Mouse (Mus musculus): ENCODE measurements around the gene Rnpc3. TPM values are rescaled to one million over a fixed set of nuclear protein-coding genes. Genes with fewer than 3 reads are reported as not detected.

Rnpc3 gene
- 69.4 and 115 TPM in 2 replicates for total RNA-seq (2017)

- ATAC-seq (replicated peaks in 1 of 2; ENCODE audit: insufficient read depth in 1 of 2, low FRiP score in 2 of 2, low TSS enrichment in 1 of 2, low read depth in 1 of 2, poor library complexity in 2 of 2, severe bottlenecking in 2 of 2), result peak; percentile 89 to 95
Observed at GRCm38 (mm10) chr3:113629606-113630359, at the start of gene Rnpc3. TSS of gene Rnpc3 (minus strand) at chr3:113630149.

GRCm38 (mm10) chr3:113656940-113657339, 27.0 kb upstream of the Rnpc3 start:
- peak; percentile 89 to 98 for ATAC-seq (replicated peaks in 1 of 2; ENCODE audit: insufficient read depth in 1 of 2, low FRiP score in 2 of 2, low TSS enrichment in 1 of 2, low read depth in 1 of 2, poor library complexity in 2 of 2, severe bottlenecking in 2 of 2)

GRCm38 (mm10) chr3:113654335-113654734, 24.4 kb upstream of the Rnpc3 start:
- no peak for ATAC-seq (replicated peaks in 1 of 2; ENCODE audit: insufficient read depth in 1 of 2, low FRiP score in 2 of 2, low TSS enrichment in 1 of 2, low read depth in 1 of 2, poor library complexity in 2 of 2, severe bottlenecking in 2 of 2)

GRCm38 (mm10) chr3:113651386-113651785, 21.4 kb upstream of the Rnpc3 start:
- peak; percentile 39 to 59; a peak in 3 of 4 replicates for ATAC-seq (replicated peaks in 1 of 2; ENCODE audit: insufficient read depth in 1 of 2, low FRiP score in 2 of 2, low TSS enrichment in 1 of 2, low read depth in 1 of 2, poor library complexity in 2 of 2, severe bottlenecking in 2 of 2)

GRCm38 (mm10) chr3:113639545-113639944, 9.6 kb upstream of the Rnpc3 start:
- no peak for ATAC-seq (replicated peaks in 1 of 2; ENCODE audit: insufficient read depth in 1 of 2, low FRiP score in 2 of 2, low TSS enrichment in 1 of 2, low read depth in 1 of 2, poor library complexity in 2 of 2, severe bottlenecking in 2 of 2)

GRCm38 (mm10) chr3:113634220-113634619, 4.3 kb upstream of the Rnpc3 start:
- no peak for ATAC-seq (replicated peaks in 1 of 2; ENCODE audit: insufficient read depth in 1 of 2, low FRiP score in 2 of 2, low TSS enrichment in 1 of 2, low read depth in 1 of 2, poor library complexity in 2 of 2, severe bottlenecking in 2 of 2)

GRCm38 (mm10) chr3:113631611-113632010, 1.7 kb upstream of the Rnpc3 start:
- ATAC-seq (replicated peaks in 1 of 2; ENCODE audit: insufficient read depth in 1 of 2, low FRiP score in 2 of 2, low TSS enrichment in 1 of 2, low read depth in 1 of 2, poor library complexity in 2 of 2, severe bottlenecking in 2 of 2), result no peak

- peak; percentile 52 to 57 for ATAC-seq (replicated peaks in 1 of 2; ENCODE audit: insufficient read depth in 1 of 2, low FRiP score in 2 of 2, low TSS enrichment in 1 of 2, low read depth in 1 of 2, poor library complexity in 2 of 2, severe bottlenecking in 2 of 2)
Observed at GRCm38 (mm10) chr3:113630564-113630963, 615 bp upstream of the Rnpc3 start.

- ATAC-seq (replicated peaks in 1 of 2; ENCODE audit: insufficient read depth in 1 of 2, low FRiP score in 2 of 2, low TSS enrichment in 1 of 2, low read depth in 1 of 2, poor library complexity in 2 of 2, severe bottlenecking in 2 of 2), result no peak
Observed at GRCm38 (mm10) chr3:113606599-113606998, 23.4 kb downstream of the Rnpc3 start, which contains the start of gene Amy1. TSS of gene Amy1 (minus strand) at chr3:113606699.

- ATAC-seq (replicated peaks in 1 of 2; ENCODE audit: insufficient read depth in 1 of 2, low FRiP score in 2 of 2, low TSS enrichment in 1 of 2, low read depth in 1 of 2, poor library complexity in 2 of 2, severe bottlenecking in 2 of 2), result no peak
Observed at GRCm38 (mm10) chr3:113590844-113591243, 39.1 kb downstream of the Rnpc3 start.

GRCm38 (mm10) chr3:113574578-113574977, 55.4 kb downstream of the Rnpc3 start:
- ATAC-seq (replicated peaks in 1 of 2; ENCODE audit: insufficient read depth in 1 of 2, low FRiP score in 2 of 2, low TSS enrichment in 1 of 2, low read depth in 1 of 2, poor library complexity in 2 of 2, severe bottlenecking in 2 of 2), result no peak

- ATAC-seq (replicated peaks in 1 of 2; ENCODE audit: insufficient read depth in 1 of 2, low FRiP score in 2 of 2, low TSS enrichment in 1 of 2, low read depth in 1 of 2, poor library complexity in 2 of 2, severe bottlenecking in 2 of 2), result no peak
Observed at GRCm38 (mm10) chr3:113574138-113574537, 55.8 kb downstream of the Rnpc3 start.

GRCm38 (mm10) chr3:113572158-113572557, 57.8 kb downstream of the Rnpc3 start:
- no peak for ATAC-seq (replicated peaks in 1 of 2; ENCODE audit: insufficient read depth in 1 of 2, low FRiP score in 2 of 2, low TSS enrichment in 1 of 2, low read depth in 1 of 2, poor library complexity in 2 of 2, severe bottlenecking in 2 of 2)

Other genes with a start within 250 kb of the Rnpc3 start
- not detected in 2 replicates for gene Amy2a1, start 97.7 kb downstream of the Rnpc3 start, total RNA-seq (2017)
- 1.6 and 3.7 TPM in 2 replicates for gene Amy1, start 23.4 kb downstream of the Rnpc3 start, total RNA-seq (2017)

Measured in hematopoietic stem cell, adult 5-6 weeks (primary cell).